Mouse (Mus musculus) limb, embryonic 13.5 days (tissue): ENCODE data around the gene Aqp1. TPM values are rescaled to one million over a fixed set of nuclear protein-coding genes. Genes with fewer than 3 reads are reported as not detected.

Experiments
- ATAC-seq: fragments of 200-750 bp; cut with Nextera tagmentation; 2 replicates; pipeline ENCODE4 v1.8.0; 2017; ENCODE audit warnings: low read depth, moderate number of reproducible peaks, moderate TSS enrichment; ENCODE audit not compliant: low FRiP score
- H3K27ac ChIP-seq: fragments of 300-500 bp; sonication (generic); 2 replicates; pipeline ENCODE4 v1.5.1; 2015; ENCODE audit warnings: inconsistent platforms, mild to moderate bottlenecking, moderate library complexity
- H3K27me3 ChIP-seq: fragments of 300-500 bp; sonication (generic); 2 replicates; pipeline ENCODE4 v1.6.1; 2015; ENCODE audit warnings: mild to moderate bottlenecking, inconsistent platforms
- H3K36me3 ChIP-seq: fragments of 300-500 bp; sonication (generic); 2 replicates; pipeline ENCODE4 v1.6.1; 2015; ENCODE audit warnings: inconsistent platforms, mild to moderate bottlenecking, moderate library complexity
- H3K4me1 ChIP-seq: fragments of 300-500 bp; sonication (generic); 2 replicates; pipeline ENCODE4 v1.6.1; 2015; ENCODE audit warnings: inconsistent platforms
- H3K4me2 ChIP-seq: fragments of 300-500 bp; sonication (generic); replicated peaks from 2 replicates; pipeline ENCODE4 v1.6.1; 2015; ENCODE audit warnings: inconsistent platforms, mild to moderate bottlenecking, moderate library complexity
- H3K4me3 ChIP-seq: fragments of 300-500 bp; sonication (generic); 2 replicates; pipeline ENCODE4 v1.5.1; 2015; ENCODE audit warnings: moderate library complexity, mild to moderate bottlenecking, inconsistent platforms
- H3K9ac ChIP-seq: fragments of 300-500 bp; sonication (generic); 2 replicates; pipeline ENCODE4 v1.6.1; 2015; ENCODE audit warnings: mild to moderate bottlenecking, inconsistent platforms
- H3K9me3 ChIP-seq: fragments of 300-500 bp; sonication (generic); 2 replicates; pipeline ENCODE4 v1.6.1; 2016; ENCODE audit warnings: inconsistent platforms
- WGBS: fragments of 180-500 bp; shearing (Covaris S2); methylation state at CpG from one replicate; pipeline ENCODE4 v1.1.7; 2015; 5-methylcytosine and 5-hydroxymethylcytosine counted together
- polyA plus RNA-seq: library from polyadenylated mRNA; unstranded; fragments of >200 nt; fragmentation: Nextera tagmentation; extraction: Ambion mirVana; gene quantifications from 2 replicates; pipeline ENCODE4 v1.2.1, GENCODE M21; 2015

Aqp1 gene
- polyA plus RNA-seq, 1 experiment from 2014 or later = 33.9 TPM

DNA sequence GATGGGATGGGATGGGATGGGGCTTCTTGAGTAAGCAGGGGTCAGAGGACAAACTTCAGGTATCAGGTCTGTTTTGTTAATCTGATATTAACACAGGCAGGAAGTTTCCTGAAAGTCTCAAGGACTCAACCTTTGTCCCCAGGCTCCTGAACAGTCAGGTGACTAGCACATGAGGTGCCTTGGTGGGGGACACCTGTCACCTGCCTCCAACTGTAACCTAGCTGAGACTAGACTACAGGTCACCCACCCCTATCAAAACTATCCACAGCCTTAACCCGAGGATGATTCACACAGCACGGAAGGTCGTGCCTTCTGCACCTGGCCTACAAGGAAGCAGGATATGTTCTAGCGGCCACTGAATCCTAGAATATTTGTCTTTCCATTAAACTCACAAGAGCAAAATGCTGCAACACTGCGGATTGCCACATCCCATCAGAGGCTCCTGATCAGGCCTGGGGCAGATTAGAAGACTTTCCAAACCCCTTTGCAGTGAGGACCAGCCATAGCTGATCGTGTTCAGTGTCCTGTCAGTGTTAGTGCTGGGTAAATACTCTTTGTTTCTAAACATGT lies 14.2 kb downstream of the Aqp1 start:
- Histone ChIP-seq H3K4me3 (no peak overlapping the region), H3K4me1 (no peaks in the 10 kb centered on the region), H3K9ac (no peak overlapping the region), H3K9me3 (peaks cover 9% of the 10 kb centered on the region), H3K4me2 (no peak overlapping the region), H3K27ac (no peak overlapping the region), H3K36me3 (no peaks in the 10 kb centered on the region; the same call in 1 of the 2 replicates), H3K27me3 (no peaks in the 10 kb centered on the region)
- no peak for ATAC-seq
- 88% methylated on average over 6 of the region's 6 CpGs for WGBS

DNA sequence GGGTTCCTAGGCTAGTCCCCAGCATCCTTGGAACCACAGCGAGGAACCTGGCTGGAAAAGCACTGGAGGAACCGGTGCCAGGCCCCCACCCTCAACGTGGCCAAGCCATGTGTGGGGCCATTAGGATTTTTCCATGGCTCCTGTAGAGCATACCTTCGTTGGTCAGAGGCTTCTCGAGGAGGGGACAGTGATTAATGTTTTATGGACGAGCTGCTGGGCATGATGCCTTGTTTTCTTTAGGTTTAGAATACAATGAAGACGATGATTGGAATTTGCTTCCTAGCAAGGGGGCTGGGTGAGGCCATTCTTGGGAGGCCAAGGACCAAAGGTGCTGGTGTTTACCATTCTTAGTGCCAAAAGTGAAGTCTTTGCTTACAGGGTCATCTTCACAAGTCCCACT lies 15.5 kb downstream of the Aqp1 start:
- H3K4me1 ChIP-seq = no peaks in the 10 kb centered on the region
- no peaks in the 10 kb centered on the region; the same call in 1 of the 2 replicates for H3K36me3 ChIP-seq
- ATAC-seq = no peak
- H3K4me2 ChIP-seq = no peak overlapping the region
- WGBS = 71% methylated on average over 7 of the region's 7 CpGs
- no peak overlapping the region for H3K9ac ChIP-seq
- H3K27ac ChIP-seq = no peak overlapping the region
- no peaks in the 10 kb centered on the region for H3K27me3 ChIP-seq
- H3K9me3 ChIP-seq = peaks cover 9% of the 10 kb centered on the region
- no peak overlapping the region for H3K4me3 ChIP-seq

DNA sequence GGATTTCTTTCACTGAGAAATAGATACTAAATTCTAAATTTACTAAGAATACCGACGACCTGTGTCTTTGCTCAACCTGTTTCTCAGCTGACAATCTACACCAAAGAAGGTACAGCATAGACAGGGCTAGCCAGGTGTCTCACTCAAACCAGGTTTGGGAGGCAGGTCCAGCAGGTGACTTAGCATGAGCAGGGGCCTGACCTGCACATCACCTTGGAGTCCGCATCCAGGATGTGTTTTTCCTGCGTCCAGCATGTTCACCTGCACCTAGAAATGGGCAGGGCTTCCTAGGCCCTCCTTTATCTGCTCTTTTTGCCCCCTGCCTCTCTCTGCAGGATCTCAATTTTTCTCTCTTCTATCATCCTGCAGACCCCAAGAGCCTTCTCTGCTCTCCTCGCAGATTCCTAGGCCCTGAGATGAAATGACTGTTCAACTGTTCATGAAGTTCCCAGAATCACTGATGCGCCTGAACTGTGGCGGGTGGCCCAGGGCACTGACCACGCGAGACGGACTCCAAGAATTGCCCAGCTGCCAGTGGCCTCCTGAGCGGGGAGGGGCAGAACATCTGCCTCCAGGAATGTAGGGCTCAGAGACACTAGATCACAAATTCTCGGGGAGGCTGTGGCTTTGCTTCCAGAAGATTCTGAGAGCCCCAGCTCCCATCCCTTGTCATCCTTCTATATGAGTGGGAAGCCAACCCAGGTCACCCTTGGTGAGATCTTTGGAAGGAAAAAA lies 17.6 kb downstream of the Aqp1 start:
- WGBS = 76% methylated on average over 12 of the region's 12 CpGs
- H3K36me3 ChIP-seq = no peaks in the 10 kb centered on the region; the same call in 1 of the 2 replicates

DNA sequence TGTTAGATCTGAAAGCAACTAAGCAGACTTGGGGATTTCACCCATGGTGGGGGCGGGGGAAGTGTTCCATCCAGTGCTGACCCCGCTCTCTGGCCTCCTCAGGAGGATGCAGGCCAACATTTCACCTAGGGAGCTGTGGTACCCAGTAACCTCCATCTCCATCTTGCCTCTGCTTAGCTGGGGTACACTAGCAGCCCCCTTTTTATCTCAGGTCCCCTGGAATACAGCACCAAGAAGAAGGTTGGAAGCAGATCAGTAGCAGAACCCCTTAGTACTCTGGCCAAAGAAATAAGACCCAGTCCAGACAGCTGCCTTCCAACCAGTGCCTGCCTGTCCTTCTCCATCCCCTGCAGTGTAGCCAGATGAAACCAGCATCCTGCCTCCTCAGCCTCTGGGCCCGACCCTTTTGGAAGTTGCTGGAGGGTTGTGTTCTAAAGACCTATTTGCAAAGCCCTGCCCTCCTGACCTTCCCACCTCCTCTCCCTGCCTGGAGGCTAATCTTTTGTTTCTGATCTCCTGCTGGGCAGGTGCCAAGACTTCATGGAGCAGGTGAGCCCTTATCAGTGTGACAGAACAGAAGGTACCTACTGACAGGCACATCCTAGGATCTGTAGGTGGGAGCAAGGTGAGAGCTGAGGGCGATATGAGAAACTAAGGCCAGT lies 18.4 kb downstream of the Aqp1 start:
- Histone ChIP-seq H3K4me3 (no peak overlapping the region), H3K36me3 (no peaks in the 10 kb centered on the region; the same call in 1 of the 2 replicates), H3K9me3 (peaks cover 8% of the 10 kb centered on the region), H3K4me1 (no peaks in the 10 kb centered on the region), H3K27me3 (no peaks in the 10 kb centered on the region), H3K27ac (no peak overlapping the region), H3K4me2 (no peak overlapping the region), H3K9ac (no peak overlapping the region)
- 72% methylated on average over 4 of the region's 4 CpGs for whole genome bisulfite sequencing
- no peak for ATAC-seq

More for the DNA sequence above, 17.6 kb downstream of the Aqp1 start:
- Histone ChIP-seq H3K27ac (no peak overlapping the region), H3K4me2 (no peak overlapping the region), H3K27me3 (no peaks in the 10 kb centered on the region), H3K9me3 (peaks cover 9% of the 10 kb centered on the region), H3K4me3 (no peak overlapping the region), H3K9ac (no peak overlapping the region), H3K4me1 (no peaks in the 10 kb centered on the region)
- ATAC-seq = no peak

- ATAC-seq = no peak
- no peak overlapping the region for H3K4me2 ChIP-seq
These were observed 19.3 kb downstream of the Aqp1 start for GRCm38 (mm10) chr6:55355575-55355974.

DNA sequence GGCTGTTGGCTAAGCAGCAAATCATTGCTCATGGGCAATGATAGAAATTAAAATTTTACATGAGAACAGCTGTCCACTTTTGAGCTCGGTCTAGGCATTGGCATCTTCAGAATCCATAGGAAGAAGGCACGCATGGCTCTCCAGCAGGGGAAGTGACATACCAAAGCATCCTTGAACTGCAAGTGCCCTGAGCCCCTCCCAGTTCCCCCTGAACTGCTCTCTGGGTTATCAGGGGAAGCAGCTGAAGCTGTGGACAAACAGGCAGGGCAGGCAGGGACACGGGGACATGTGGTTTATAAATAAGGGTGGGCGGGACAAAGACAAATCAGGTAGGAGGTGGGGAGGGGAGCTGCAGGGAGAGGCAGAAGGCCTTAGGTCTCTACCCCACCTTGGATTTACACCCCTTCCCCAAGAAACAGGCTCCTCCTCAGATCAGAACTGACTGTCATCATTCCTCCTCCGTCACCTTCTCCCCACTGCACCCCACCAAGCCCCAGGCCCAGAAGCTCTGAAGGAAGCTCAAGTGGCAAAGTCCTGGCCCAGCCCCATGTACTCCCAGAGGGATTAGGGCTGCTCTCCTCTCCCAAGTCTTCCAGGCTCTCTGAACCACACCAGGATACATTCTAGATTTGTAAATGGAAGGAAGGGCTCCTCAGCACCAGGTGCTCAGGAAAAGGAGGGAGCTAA lies 19.9 kb downstream of the Aqp1 start:
- ATAC-seq = no peak
- Histone ChIP-seq H3K4me2 (no peak overlapping the region), H3K4me3 (no peak overlapping the region), H3K9me3 (no peaks in the 10 kb centered on the region), H3K4me1 (no peaks in the 10 kb centered on the region), H3K36me3 (no peaks in the 10 kb centered on the region), H3K27me3 (no peaks in the 10 kb centered on the region), H3K27ac (no peak overlapping the region), H3K9ac (no peak overlapping the region)
- 52% methylated on average over 5 of the region's 5 CpGs for WGBS

More at GRCm38 (mm10) chr6:55355575-55355974, 19.3 kb downstream of the Aqp1 start:
- no peak overlapping the region for H3K4me3 ChIP-seq
- WGBS = 73% methylated on average over 7 of the region's 7 CpGs
- no peaks in the 10 kb centered on the region for H3K9me3 ChIP-seq
- H3K4me1 ChIP-seq = no peaks in the 10 kb centered on the region
- H3K9ac ChIP-seq = no peak overlapping the region
- H3K36me3 ChIP-seq = no peaks in the 10 kb centered on the region
- H3K27ac ChIP-seq = no peak overlapping the region
- no peaks in the 10 kb centered on the region for H3K27me3 ChIP-seq

- no peaks in the 10 kb centered on the region for H3K9me3 ChIP-seq
- H3K36me3 ChIP-seq = no peaks in the 10 kb centered on the region
- no peak overlapping the region for H3K4me2 ChIP-seq
- H3K4me3 ChIP-seq = no peak overlapping the region
- H3K9ac ChIP-seq = no peak overlapping the region
- no peak for ATAC-seq
- no peaks in the 10 kb centered on the region for H3K4me1 ChIP-seq
- H3K27ac ChIP-seq = no peak overlapping the region
- WGBS = 78% methylated on average over 5 of the region's 5 CpGs
- no peaks in the 10 kb centered on the region for H3K27me3 ChIP-seq
These were observed 20.9 kb downstream of the Aqp1 start for GRCm38 (mm10) chr6:55356976-55357635.

DNA sequence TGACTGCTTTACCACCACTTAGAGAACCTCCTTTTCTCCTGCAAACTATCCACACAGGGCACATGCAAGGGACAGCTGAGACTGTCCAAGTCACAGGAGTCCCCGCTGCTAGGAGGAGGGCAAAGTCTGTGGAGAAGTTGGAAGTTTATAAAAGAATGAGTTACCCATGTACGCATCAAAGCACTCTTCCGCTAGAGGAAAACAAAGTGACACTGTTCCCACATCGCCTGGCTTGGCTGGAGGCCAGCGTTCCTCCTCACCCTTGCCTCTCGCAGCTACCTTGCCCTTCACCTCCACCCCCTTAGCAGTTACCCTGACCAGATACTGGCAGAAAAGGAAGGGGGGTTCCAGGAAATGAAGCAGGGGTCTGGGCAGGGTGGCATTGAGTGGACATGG lies 21.4 kb downstream of the Aqp1 start:
- H3K4me2 ChIP-seq = no peak overlapping the region
- no peak overlapping the region for H3K9ac ChIP-seq
- no peaks in the 10 kb centered on the region for H3K9me3 ChIP-seq
- H3K4me1 ChIP-seq = no peaks in the 10 kb centered on the region
- H3K27ac ChIP-seq = no peak overlapping the region
- whole genome bisulfite sequencing = 63% methylated on average over 6 of the region's 6 CpGs
- H3K4me3 ChIP-seq = no peak overlapping the region
- no peaks in the 10 kb centered on the region for H3K36me3 ChIP-seq
- H3K27me3 ChIP-seq = no peaks in the 10 kb centered on the region
- no peak for ATAC-seq

- 28% methylated on average over 2 of the region's 2 CpGs for WGBS
- no peak overlapping the region for H3K9ac ChIP-seq
- no peak overlapping the region for H3K4me3 ChIP-seq
- no peak overlapping the region for H3K27ac ChIP-seq
- no peaks in the 10 kb centered on the region for H3K9me3 ChIP-seq
- no peaks in the 10 kb centered on the region for H3K36me3 ChIP-seq
- H3K4me1 ChIP-seq = no peaks in the 10 kb centered on the region
- H3K4me2 ChIP-seq = no peak overlapping the region
- 0 out of 2 replicates have a peak, but pooled peaks have one; percentile 20 for ATAC-seq
- H3K27me3 ChIP-seq = no peaks in the 10 kb centered on the region
These were observed 22.5 kb downstream of the Aqp1 start for GRCm38 (mm10) chr6:55358731-55359143.

DNA sequence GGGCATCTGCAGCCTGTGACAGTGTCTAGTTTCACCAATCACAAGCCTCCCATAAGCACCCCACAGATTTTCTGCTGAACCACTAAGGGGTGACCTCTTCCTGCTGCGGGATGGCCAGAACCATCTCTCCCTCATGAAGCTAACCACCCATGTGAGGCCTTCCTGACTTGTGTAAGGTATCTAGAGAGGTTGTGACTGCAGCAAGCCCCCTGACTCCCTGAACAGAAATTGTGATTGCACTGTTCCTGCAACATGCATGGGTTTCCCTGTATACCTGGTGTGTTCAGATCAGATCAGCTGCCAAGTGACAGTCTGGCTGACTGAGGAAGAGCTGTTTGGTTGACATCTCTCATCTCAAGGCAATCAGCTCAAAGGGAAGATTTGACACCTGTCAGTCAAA lies 26.4 kb downstream of the Aqp1 start:
- WGBS = 96% methylated on average over 1 of the region's 1 CpGs
- Histone ChIP-seq H3K4me2 (no peak overlapping the region), H3K4me3 (no peak overlapping the region), H3K27ac (no peak overlapping the region), H3K9me3 (no peaks in the 10 kb centered on the region), H3K27me3 (no peaks in the 10 kb centered on the region), H3K9ac (no peak overlapping the region), H3K4me1 (no peaks in the 10 kb centered on the region), H3K36me3 (no peaks in the 10 kb centered on the region)
- ATAC-seq = no peak

GRCm38 (mm10) chr6:55367126-55367525 lies 30.9 kb downstream of the Aqp1 start:
- Histone ChIP-seq H3K27ac (no peak overlapping the region), H3K27me3 (no peaks in the 10 kb centered on the region), H3K4me3 (no peak overlapping the region), H3K4me1 (no peaks in the 10 kb centered on the region), H3K9ac (no peak overlapping the region), H3K9me3 (no peaks in the 10 kb centered on the region), H3K4me2 (no peak overlapping the region), H3K36me3 (no peaks in the 10 kb centered on the region)
- no peak for ATAC-seq

DNA sequence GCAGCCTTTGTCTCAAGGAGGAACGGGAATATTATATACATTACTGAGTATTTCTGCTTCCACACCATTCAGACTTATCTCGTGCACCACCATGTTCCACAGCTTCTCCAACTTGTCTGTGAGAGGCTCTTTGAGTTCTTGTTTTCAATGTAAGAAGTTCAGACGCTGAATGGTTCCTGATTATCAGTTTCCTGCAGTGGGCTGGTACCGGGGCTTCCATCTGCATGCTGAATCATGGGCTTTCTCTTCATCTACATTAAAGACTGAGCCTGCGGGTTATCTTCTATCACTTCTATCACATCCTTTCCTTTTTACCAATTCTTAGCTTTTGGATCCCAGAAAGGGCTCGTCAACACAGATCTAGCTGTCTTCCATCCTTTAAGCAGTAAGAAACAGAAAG lies 34.6 kb downstream of the Aqp1 start:
- WGBS = 87% methylated on average over 6 of the region's 6 CpGs
- Histone ChIP-seq H3K9ac (no peak overlapping the region), H3K4me3 (no peak overlapping the region), H3K9me3 (no peaks in the 10 kb centered on the region), H3K4me2 (no peak overlapping the region), H3K4me1 (peaks cover 11% of the 10 kb centered on the region; the same call in 1 of the 2 replicates), H3K27me3 (no peaks in the 10 kb centered on the region), H3K27ac (no peak overlapping the region), H3K36me3 (no peaks in the 10 kb centered on the region)
- ATAC-seq = no peak
